Mouse (Mus musculus): ENCODE data around the gene Ucn3.

DNA sequence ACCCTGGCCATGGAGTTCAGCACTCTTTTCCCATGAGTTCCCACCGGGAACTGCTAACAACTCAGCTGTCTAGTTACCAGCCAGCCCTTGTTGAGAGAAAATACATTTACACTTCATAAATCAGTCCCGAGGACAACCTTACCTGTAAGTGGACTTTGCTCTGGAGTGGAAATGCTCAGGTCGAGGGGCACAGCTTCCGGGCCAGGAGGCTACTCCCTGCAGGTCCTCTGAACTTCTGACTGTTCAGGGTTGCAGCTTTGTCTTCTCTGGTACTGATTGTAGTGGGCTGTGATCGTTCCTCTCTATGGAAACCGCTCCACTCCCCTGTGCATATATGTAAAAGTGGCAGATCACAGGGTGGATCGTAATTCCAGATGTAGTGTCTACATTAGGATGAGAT, 450 bp downstream of the Ucn3 start:
- TF ChIP-seq CTCF (IDR thresholded peaks at IDR 0.05; ENCODE audit: insufficient read depth, low read depth, low read length) (no peak), POLR2A (IDR thresholded peaks at IDR 0.05; ENCODE audit: insufficient read depth, low read depth, low read length) (no peak)

Measured in olfactory bulb, adult 2 months (tissue).